Mouse (Mus musculus) kidney, embryonic 14.5 days (tissue): Measurements from ENCODE around the gene Trp63. TPM values are rescaled to one million over a fixed set of nuclear protein-coding genes. Genes with fewer than 3 reads are reported as not detected.

Experiments
- ATAC-seq: fragments of 200-750 bp; cut with Nextera tagmentation; 2 replicates; pipeline ENCODE4 v1.8.0; 2017; ENCODE audit warnings: moderate number of reproducible peaks, mild to moderate bottlenecking, moderate TSS enrichment, moderate library complexity; ENCODE audit not compliant: low FRiP score, low TSS enrichment
- H3K27ac ChIP-seq: fragments of 300-500 bp; sonication (generic); 2 replicates; pipeline ENCODE4 v1.5.1; 2014; ENCODE audit warnings: low read depth, mild to moderate bottlenecking, low read length, moderate library complexity, mixed read lengths
- H3K27me3 ChIP-seq: fragments of 300-500 bp; sonication (generic); 2 replicates; pipeline ENCODE4 v1.6.1; 2014; ENCODE audit warnings: mild to moderate bottlenecking, low read length; ENCODE audit not compliant: control insufficient read depth, insufficient read depth
- H3K36me3 ChIP-seq: fragments of 300-500 bp; sonication (generic); 2 replicates; pipeline ENCODE4 v1.6.1; 2014; ENCODE audit warnings: low read length, mixed read lengths; ENCODE audit not compliant: control insufficient read depth, insufficient read depth
- H3K4me1 ChIP-seq: fragments of 300-500 bp; sonication (generic); 2 replicates; pipeline ENCODE4 v1.6.1; 2014; ENCODE audit warnings: low read length, mixed read lengths; ENCODE audit not compliant: control insufficient read depth, insufficient read depth
- H3K4me2 ChIP-seq: fragments of 300-500 bp; sonication (generic); replicated peaks from 2 replicates; pipeline ENCODE4 v1.6.1; 2014; ENCODE audit warnings: low read depth, mild to moderate bottlenecking, low read length
- H3K4me3 ChIP-seq: fragments of 300-500 bp; sonication (generic); 2 replicates; pipeline ENCODE4 v1.5.1; 2014; ENCODE audit warnings: mild to moderate bottlenecking, low read length
- H3K9ac ChIP-seq: fragments of 300-500 bp; sonication (generic); 2 replicates; pipeline ENCODE4 v1.6.1; 2014; ENCODE audit warnings: low read depth, mild to moderate bottlenecking, low read length, moderate library complexity
- H3K9me3 ChIP-seq: fragments of 300-500 bp; sonication (generic); 2 replicates; pipeline ENCODE4 v1.6.1; 2016; ENCODE audit warnings: low read length; ENCODE audit not compliant: control insufficient read depth
- WGBS: fragments of 180-500 bp; shearing (Covaris S2); extraction: QIAGEN DNeasy Blood & Tissue Kit; methylation state at CpG from one replicate; pipeline ENCODE4 v1.1.7; 2014; 5-methylcytosine and 5-hydroxymethylcytosine counted together
- polyA plus RNA-seq: library from polyadenylated mRNA; unstranded; fragments of >200 nt; fragmentation: Nextera tagmentation; extraction: Ambion mirVana; gene quantifications from 2 replicates; pipeline ENCODE4 v1.2.1, GENCODE M21; 2014

The Trp63 gene
- polyA plus RNA-seq, 1 experiment from 2014 or later: 0.83 TPM

DNA sequence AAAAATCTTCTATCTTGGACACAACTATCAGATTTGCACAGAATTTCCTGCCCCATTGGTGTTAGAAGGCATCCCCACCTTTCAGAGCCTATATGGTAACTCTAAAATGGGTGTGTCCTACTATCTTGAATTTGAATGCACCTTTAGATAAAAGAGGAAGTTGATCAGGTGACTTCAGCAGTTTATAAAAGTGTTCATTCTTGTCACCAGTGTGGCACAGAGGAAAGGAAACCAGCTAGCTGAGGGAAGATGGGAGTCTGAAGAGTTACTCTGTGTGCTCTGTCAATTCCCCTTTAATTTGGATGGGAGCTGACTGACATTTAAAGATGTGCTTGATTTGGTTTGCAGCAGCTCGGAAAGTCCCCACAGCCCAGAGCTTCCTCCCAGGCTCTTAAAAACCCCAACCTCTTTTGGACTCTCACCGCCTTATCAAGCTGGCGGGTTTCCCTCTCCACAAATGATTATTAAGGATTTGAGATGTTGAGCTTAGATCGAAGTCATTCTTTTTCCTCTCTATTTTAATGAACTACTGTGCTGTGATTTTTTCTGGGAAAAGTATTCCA, 114.2 kb downstream of the Trp63 start:
- no peaks in the 10 kb centered on the region for H3K36me3 ChIP-seq
- H3K9me3 ChIP-seq: no peaks in the 10 kb centered on the region
- no peak overlapping the region for H3K4me2 ChIP-seq
- H3K4me1 ChIP-seq: 0 out of 2 replicates have a peak, but pooled peaks cover 2% of the 10 kb centered on the region
- no peak overlapping the region for H3K4me3 ChIP-seq
- ATAC-seq: no peak
- H3K9ac ChIP-seq: no peak overlapping the region
- no peaks in the 10 kb centered on the region for H3K27me3 ChIP-seq
- WGBS: 81% methylated on average over 4 of the region's 4 CpGs
- H3K27ac ChIP-seq: no peak overlapping the region

DNA sequence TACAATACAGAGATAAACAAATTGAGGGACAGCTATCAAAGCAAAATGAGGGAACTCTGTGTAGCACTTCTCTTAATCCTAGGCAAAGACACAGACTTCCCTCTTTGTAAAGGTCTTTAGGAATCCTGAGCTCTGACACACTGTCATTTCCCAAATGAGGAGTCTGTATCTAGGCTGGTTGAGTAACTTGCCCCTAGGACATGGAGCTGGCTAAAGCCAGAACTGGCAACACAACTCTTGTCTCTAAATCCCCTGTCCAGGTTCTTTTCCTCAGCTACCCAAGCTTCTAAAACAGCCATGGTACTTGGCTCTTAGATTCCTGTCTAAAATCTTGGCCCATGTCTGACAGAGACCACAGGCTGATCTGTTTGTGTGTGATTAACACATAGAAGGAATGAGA, 116.1 kb downstream of the Trp63 start:
- H3K27ac ChIP-seq: no peak overlapping the region

DNA sequence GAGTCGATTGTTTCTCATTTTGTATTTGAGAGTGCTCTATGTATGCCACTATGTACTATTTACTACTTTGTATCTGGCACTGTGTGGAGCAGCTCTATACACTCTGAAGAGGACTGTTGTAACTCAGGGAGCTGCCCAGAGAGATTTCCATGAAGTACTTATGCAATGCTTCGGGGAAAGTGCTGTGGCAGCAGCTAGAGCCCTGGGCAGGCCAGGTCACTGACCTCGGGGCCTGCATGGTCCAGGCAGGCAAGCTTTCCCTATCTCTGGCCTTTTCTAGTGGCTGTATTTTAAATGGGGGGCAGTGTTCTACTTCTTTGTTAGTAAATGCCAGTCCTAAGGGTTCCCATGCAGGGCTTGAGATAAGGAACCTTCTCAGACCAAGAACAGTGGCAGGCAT, 121.4 kb downstream of the Trp63 start:
- 71% methylated on average over 3 of the region's 3 CpGs for WGBS
- no peak overlapping the region for H3K4me3 ChIP-seq

More for the DNA sequence above, 116.1 kb downstream of the Trp63 start:
- Histone ChIP-seq H3K4me1 (0 out of 2 replicates have a peak, but pooled peaks cover 3% of the 10 kb centered on the region), H3K9me3 (no peaks in the 10 kb centered on the region), H3K9ac (no peak overlapping the region), H3K27me3 (no peaks in the 10 kb centered on the region), H3K4me3 (no peak overlapping the region), H3K4me2 (no peak overlapping the region), H3K36me3 (no peaks in the 10 kb centered on the region)
- no peak for ATAC-seq

DNA sequence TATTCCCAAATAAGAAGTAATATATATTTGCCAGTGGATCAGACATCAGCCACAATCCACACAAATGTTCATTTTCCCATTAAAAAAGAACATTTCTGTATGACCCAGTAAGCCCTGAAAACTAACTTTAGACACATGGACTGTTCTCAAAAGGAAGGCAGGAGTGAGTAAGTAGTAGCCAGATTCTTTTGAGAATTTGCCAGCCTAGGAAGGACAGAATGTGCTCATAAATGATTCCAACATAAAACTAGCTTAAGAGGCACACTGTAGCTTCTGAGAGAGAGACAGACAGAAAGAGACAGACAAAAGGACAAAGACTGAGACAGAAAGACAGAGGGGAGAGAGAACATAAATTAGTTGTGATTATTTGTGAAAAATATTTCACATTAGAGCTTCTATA, 123.6 kb downstream of the Trp63 start:
- no peaks in the 10 kb centered on the region for H3K9me3 ChIP-seq
- H3K4me3 ChIP-seq: no peak overlapping the region
- H3K27ac ChIP-seq: no peak overlapping the region
- H3K4me1 ChIP-seq: 0 out of 2 replicates have a peak, but pooled peaks cover 3% of the 10 kb centered on the region
- no peak for ATAC-seq
- H3K36me3 ChIP-seq: no peaks in the 10 kb centered on the region
- H3K9ac ChIP-seq: no peak overlapping the region
- H3K27me3 ChIP-seq: no peaks in the 10 kb centered on the region
- no peak overlapping the region for H3K4me2 ChIP-seq

More for the DNA sequence above, 121.4 kb downstream of the Trp63 start:
- no peaks in the 10 kb centered on the region for H3K27me3 ChIP-seq
- H3K9ac ChIP-seq: no peak overlapping the region
- no peak overlapping the region for H3K27ac ChIP-seq
- H3K9me3 ChIP-seq: no peaks in the 10 kb centered on the region
- H3K4me1 ChIP-seq: 0 out of 2 replicates have a peak, but pooled peaks cover 3% of the 10 kb centered on the region
- ATAC-seq: no peak
- H3K36me3 ChIP-seq: no peaks in the 10 kb centered on the region
- H3K4me2 ChIP-seq: no peak overlapping the region

DNA sequence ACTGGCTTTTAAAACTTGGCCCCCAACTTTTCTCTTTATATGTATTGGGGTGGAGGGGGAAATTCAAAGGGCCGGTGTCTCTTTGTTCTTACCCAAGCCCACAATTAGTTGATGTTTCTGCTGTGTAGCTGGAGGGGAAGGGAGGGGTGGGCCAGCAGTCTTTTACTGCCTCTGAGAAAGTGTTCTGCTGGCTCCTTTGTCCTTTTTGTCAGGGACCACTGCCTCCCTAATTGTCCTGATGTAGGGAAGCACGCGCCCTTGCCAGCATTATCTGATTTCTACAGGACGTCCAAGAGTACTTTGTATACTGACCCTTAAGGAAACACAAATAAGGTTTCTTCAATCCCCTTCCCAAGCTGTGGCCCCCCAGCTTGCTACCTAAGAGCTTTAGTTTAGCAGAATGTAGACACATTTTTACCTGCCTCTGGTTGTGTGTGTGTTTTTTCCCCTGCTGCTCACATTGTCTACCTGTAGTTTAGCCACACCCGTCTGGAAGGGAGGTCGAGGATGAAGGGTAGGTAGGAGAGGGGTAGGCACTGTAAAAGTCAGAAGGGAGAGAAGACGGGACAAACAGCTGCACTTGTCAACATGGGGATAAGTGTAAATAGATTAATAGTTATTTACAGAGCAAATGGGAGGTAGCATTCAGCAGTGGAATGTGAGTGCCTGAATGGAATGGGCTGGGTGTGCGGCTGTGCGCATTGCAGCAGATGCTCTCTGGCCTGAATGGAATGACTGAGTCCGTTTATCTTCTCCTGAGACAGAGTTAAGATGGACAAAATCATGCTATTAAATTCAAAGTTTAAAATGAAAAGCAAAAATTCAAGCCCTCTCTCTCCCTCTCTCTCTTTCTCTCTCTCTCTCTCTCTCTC, 134.4 kb downstream of the Trp63 start:
- Histone ChIP-seq H3K4me2 (no peak overlapping the region), H3K4me1 (no peaks in the 10 kb centered on the region), H3K36me3 (no peaks in the 10 kb centered on the region), H3K27me3 (no peaks in the 10 kb centered on the region), H3K9ac (no peak overlapping the region), H3K27ac (no peak overlapping the region), H3K9me3 (no peaks in the 10 kb centered on the region), H3K4me3 (no peak overlapping the region)
- WGBS: 10% methylated on average over 10 of the region's 10 CpGs
- peak; percentile 62; the same call in 1 of the 2 replicates for ATAC-seq

DNA sequence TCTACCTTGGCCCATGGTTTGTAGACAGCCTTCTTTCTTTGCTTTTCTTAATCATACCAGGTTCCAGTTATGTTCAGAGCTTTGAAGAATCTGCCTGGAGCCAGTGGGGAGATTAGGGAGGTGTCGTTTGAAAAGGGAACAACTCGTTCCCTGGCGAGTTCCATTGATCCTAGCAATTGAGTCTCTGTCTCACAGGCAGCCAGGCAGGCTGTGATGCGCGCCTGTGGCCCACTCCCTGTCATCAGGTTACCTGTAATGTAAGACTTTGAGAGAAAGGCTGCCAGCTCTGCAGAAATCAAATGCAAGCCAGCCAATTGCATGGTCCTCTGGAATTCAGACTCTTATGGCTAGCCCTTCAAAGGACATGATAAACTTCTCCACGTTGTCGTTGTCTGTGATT, 142.5 kb downstream of the Trp63 start:
- Histone ChIP-seq H3K4me2 (no peak overlapping the region), H3K9ac (no peak overlapping the region), H3K9me3 (no peaks in the 10 kb centered on the region), H3K4me1 (no peaks in the 10 kb centered on the region), H3K27ac (no peak overlapping the region), H3K27me3 (no peaks in the 10 kb centered on the region), H3K4me3 (no peak overlapping the region), H3K36me3 (no peaks in the 10 kb centered on the region)
- 45% methylated on average over 7 of the region's 7 CpGs for WGBS
- no peak for ATAC-seq

DNA sequence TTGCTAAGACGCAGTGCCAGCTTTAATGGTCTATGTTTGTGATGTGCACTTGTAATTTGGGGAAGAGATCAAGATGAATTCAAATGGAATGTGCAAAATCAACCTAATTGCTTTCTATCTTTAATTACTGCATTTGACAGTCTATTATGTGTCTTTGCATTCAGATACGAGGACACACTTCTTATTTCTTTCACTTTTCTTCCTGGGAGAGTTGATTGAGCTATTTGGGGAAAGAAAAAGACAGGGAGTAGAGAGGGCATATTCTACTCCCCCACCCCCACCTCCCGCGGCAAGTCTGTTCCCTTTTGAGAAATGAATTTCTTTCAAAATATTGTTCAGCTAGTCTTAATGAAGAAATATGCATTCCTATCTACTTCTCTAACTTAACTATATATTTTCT, 149.0 kb downstream of the Trp63 start:
- ATAC-seq: no peak
- H3K4me2 ChIP-seq: no peak overlapping the region
- H3K9ac ChIP-seq: no peak overlapping the region
- H3K4me3 ChIP-seq: no peak overlapping the region
- no peaks in the 10 kb centered on the region for H3K27me3 ChIP-seq
- no peaks in the 10 kb centered on the region for H3K9me3 ChIP-seq
- no peaks in the 10 kb centered on the region for H3K4me1 ChIP-seq
- no peaks in the 10 kb centered on the region for H3K36me3 ChIP-seq
- 84% methylated on average over 4 of the region's 4 CpGs for WGBS
- H3K27ac ChIP-seq: no peak overlapping the region

DNA sequence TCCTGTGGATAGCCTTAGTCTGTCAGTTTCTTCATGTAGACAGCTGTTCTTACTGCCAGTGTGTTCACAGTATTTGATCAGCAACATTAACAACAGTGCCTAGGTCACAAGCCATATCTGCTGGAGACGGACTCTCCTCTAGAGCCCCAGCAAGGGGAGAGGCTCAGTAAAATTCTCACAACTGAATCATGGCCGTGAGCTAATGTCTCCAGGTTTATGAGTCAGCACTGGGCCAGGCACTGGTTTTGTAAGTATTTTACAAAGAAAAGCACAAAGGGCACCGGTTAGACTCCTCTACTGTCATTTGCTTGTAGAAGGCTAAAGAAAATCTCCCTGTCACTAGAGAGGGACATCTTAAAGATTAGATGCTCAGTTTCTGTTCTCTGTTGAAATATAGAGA, 151.7 kb downstream of the Trp63 start:
- 83% methylated on average over 3 of the region's 3 CpGs for WGBS
- Histone ChIP-seq H3K27ac (no peak overlapping the region), H3K27me3 (no peaks in the 10 kb centered on the region), H3K36me3 (no peaks in the 10 kb centered on the region), H3K4me1 (no peaks in the 10 kb centered on the region), H3K4me3 (no peak overlapping the region), H3K4me2 (no peak overlapping the region), H3K9ac (no peak overlapping the region), H3K9me3 (no peaks in the 10 kb centered on the region)
- ATAC-seq: no peak

DNA sequence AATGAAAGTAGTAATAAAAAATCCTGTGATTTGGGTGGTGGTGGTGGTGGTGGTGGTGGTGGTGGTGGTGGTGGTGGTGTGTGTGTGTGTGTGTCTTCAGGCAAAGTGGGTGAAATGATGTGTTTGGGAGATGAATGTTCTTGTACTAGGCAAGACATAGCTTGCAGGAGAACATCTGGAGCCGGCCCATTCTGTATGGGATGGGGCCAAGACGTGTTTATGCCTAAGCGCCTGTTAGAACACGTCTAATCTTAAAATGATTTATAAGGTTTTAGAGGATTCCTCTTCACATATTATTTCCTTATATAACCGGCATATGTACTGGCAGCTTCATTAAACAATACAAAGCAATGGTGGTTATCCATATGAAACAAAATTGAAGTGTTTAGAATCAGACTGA, 152.2 kb downstream of the Trp63 start:
- no peak overlapping the region for H3K4me3 ChIP-seq
- no peak overlapping the region for H3K27ac ChIP-seq
- H3K36me3 ChIP-seq: no peaks in the 10 kb centered on the region
- no peaks in the 10 kb centered on the region for H3K27me3 ChIP-seq
- H3K9me3 ChIP-seq: no peaks in the 10 kb centered on the region
- no peak for ATAC-seq
- 86% methylated on average over 5 of the region's 5 CpGs for WGBS
- no peak overlapping the region for H3K9ac ChIP-seq
- H3K4me2 ChIP-seq: no peak overlapping the region
- H3K4me1 ChIP-seq: no peaks in the 10 kb centered on the region
